Mouse (Mus musculus) spleen, adult 2 months (tissue): Measurements from ENCODE around the gene Dmrta2. TPM values are rescaled to one million over a fixed set of nuclear protein-coding genes. Genes with fewer than 3 reads are reported as not detected.

Experiments used
- DNase-seq, 2 experiments: peaks; one replicate each; pipeline versions ENCODE4 v3.0.0 to v3.0.0-alpha.2; 2012 to 2021; ENCODE audit warnings: low spot score in 2 of 2, low read depth in 1 of 2
- H3K27ac ChIP-seq: fragments of 200-500 bp; 2 replicates; pipeline ENCODE4 v1.5.1; 2012; ENCODE audit warnings: low read length, inconsistent platforms; ENCODE audit not compliant: insufficient read depth
- H3K27me3 ChIP-seq: fragments of 200-500 bp; 2 replicates; pipeline ENCODE4 v1.6.1; 2012; ENCODE audit warnings: mild to moderate bottlenecking, moderate library complexity, low read length, inconsistent platforms; ENCODE audit not compliant: control insufficient read depth, insufficient read depth
- H3K36me3 ChIP-seq: fragments of 200-500 bp; 2 replicates; pipeline ENCODE4 v1.6.1; 2012; ENCODE audit warnings: mild to moderate bottlenecking, low read length, inconsistent platforms; ENCODE audit not compliant: control insufficient read depth, insufficient read depth
- H3K4me1 ChIP-seq: fragments of 200-500 bp; 2 replicates; pipeline ENCODE4 v1.6.1; 2011; ENCODE audit warnings: inconsistent platforms; ENCODE audit not compliant: control insufficient read depth, insufficient read depth, insufficient read length
- H3K4me3 ChIP-seq: fragments of 200-500 bp; 2 replicates; pipeline ENCODE4 v1.5.1; 2011; ENCODE audit warnings: mild to moderate bottlenecking, inconsistent platforms; ENCODE audit not compliant: insufficient read depth, insufficient read length; ENCODE audit errors: extremely low read depth
- CTCF ChIP-seq: fragments of 200-500 bp; IDR thresholded peaks from 2 replicates; pipeline ENCODE4 v1.5.1; 2011; ENCODE audit warnings: mild to moderate bottlenecking, inconsistent platforms; ENCODE audit not compliant: insufficient read depth, insufficient read length, insufficient replicate concordance; ENCODE audit errors: extremely low read depth
- POLR2A ChIP-seq: fragments of 200-500 bp; IDR thresholded peaks from 2 replicates; pipeline ENCODE4 v1.6.1; 2011; ENCODE audit warnings: low read depth, low read length, inconsistent platforms
- WGBS: fragments of 180-500 bp; shearing (Covaris S2); methylation state at CpG from one replicate; pipeline ENCODE4 v1.1.7; 2018; 5-methylcytosine and 5-hydroxymethylcytosine counted together
- polyA plus RNA-seq: library from polyadenylated mRNA; depleted of rRNA; stranded (reverse); fragments of >200 nt; gene quantifications from 2 replicates; pipeline ENCODE4 v1.2.3, GENCODE M21; 2012; rRNA removed

Gene Dmrta2
- 0.22 and 0.31 TPM in 2 replicates for polyA plus RNA-seq

- Histone ChIP-seq H3K27me3 (peaks cover 53% of the 10 kb centered on the region), H3K4me1 (peaks cover 8% of the 10 kb centered on the region; the same call in 1 of the 2 replicates), H3K36me3 (no peaks in the 10 kb centered on the region), H3K27ac (no peak within 1 kb of the TSS), H3K4me3 (peak within 1 kb of the TSS; percentile 3; the same call in 1 of the 2 replicates)
- WGBS: 4% methylated on average over 64 of the region's 64 CpGs
- TF ChIP-seq CTCF: no peak
- TF ChIP-seq POLR2A: no peak
- no peak for DNase-seq
These were observed at the start of gene Dmrta2 for GRCm38 (mm10) chr4:109977148-109978067. Dmrta2 (plus strand) TSS chr4:109978053.

- no peak for DNase-seq
- no peak overlapping the region for H3K27ac ChIP-seq
- H3K4me1 ChIP-seq: no peaks in the 10 kb centered on the region
- TF ChIP-seq POLR2A (no peak), CTCF (no peak)
- no peak overlapping the region for H3K4me3 ChIP-seq
- 98% methylated on average over 1 of the region's 1 CpGs for WGBS
- no peaks in the 10 kb centered on the region for H3K27me3 ChIP-seq
- H3K36me3 ChIP-seq: peaks cover 2% of the 10 kb centered on the region; the same call in 1 of the 2 replicates
These were observed 48.8 kb upstream of the Dmrta2 start for GRCm38 (mm10) chr4:109929058-109929457.

GRCm38 (mm10) chr4:109930445-109930844 lies 47.4 kb upstream of the Dmrta2 start:
- no peak for DNase-seq
- Histone ChIP-seq H3K27me3 (no peaks in the 10 kb centered on the region), H3K4me1 (no peaks in the 10 kb centered on the region), H3K36me3 (peaks cover 2% of the 10 kb centered on the region; the same call in 1 of the 2 replicates), H3K4me3 (no peak overlapping the region), H3K27ac (no peak overlapping the region)
- WGBS: 92% methylated on average over 1 of the region's 1 CpGs
- TF ChIP-seq CTCF: no peak
- TF ChIP-seq POLR2A: no peak

GRCm38 (mm10) chr4:109930935-109931334 lies 46.9 kb upstream of the Dmrta2 start:
- no peak for DNase-seq
- Histone ChIP-seq H3K4me3 (no peak overlapping the region), H3K4me1 (no peaks in the 10 kb centered on the region), H3K27me3 (no peaks in the 10 kb centered on the region), H3K36me3 (peaks cover 2% of the 10 kb centered on the region; the same call in 1 of the 2 replicates), H3K27ac (no peak overlapping the region)
- WGBS: 82% methylated on average over 1 of the region's 1 CpGs
- TF ChIP-seq CTCF (no peak), POLR2A (no peak)

GRCm38 (mm10) chr4:109936557-109936956 lies 41.3 kb upstream of the Dmrta2 start:
- Histone ChIP-seq H3K27ac (no peak overlapping the region), H3K4me1 (no peaks in the 10 kb centered on the region), H3K4me3 (no peak overlapping the region), H3K36me3 (no peaks in the 10 kb centered on the region; the same call in 1 of the 2 replicates), H3K27me3 (no peaks in the 10 kb centered on the region)
- TF ChIP-seq CTCF (no peak), POLR2A (no peak)
- WGBS: 84% methylated on average over 3 of the region's 3 CpGs
- no peak for DNase-seq

GRCm38 (mm10) chr4:109939291-109939690 lies 38.6 kb upstream of the Dmrta2 start:
- Histone ChIP-seq H3K4me3 (no peak overlapping the region), H3K36me3 (no peaks in the 10 kb centered on the region; the same call in 1 of the 2 replicates), H3K27ac (no peak overlapping the region), H3K27me3 (no peaks in the 10 kb centered on the region), H3K4me1 (no peaks in the 10 kb centered on the region)
- no peak for DNase-seq
- TF ChIP-seq CTCF (no peak), POLR2A (no peak)

GRCm38 (mm10) chr4:109945554-109945953 lies 32.3 kb upstream of the Dmrta2 start:
- no peak overlapping the region for H3K4me3 ChIP-seq
- H3K4me1 ChIP-seq: no peaks in the 10 kb centered on the region
- H3K27me3 ChIP-seq: no peaks in the 10 kb centered on the region
- no peaks in the 10 kb centered on the region for H3K36me3 ChIP-seq
- H3K27ac ChIP-seq: no peak overlapping the region
- TF ChIP-seq CTCF (no peak), POLR2A (no peak)
- WGBS: 95% methylated on average over 1 of the region's 1 CpGs
- DNase-seq: no peak
